Mouse (Mus musculus) right cerebral cortex, postnatal 36 days (tissue): Measurements from ENCODE around the gene Il21r.

Experiments
- DNase-seq, 2 experiments: peaks; one replicate each; pipeline ENCODE4 v3.0.0; 2022; ENCODE audit warnings: low spot score in 2 of 2, mixed read lengths in 1 of 2

Gene Il21r

GRCm38 (mm10) chr7:125603185-125603631 lies at the start of gene Il21r:
Gene Il21r, plus strand, starts transcription at chr7:125603429.
- DNase-seq, result peak; percentile 13 to 16

- no peak for DNase-seq
Observed at GRCm38 (mm10) chr7:125553653-125554428, 49.4 kb upstream of the Il21r start.

- DNase-seq, result no peak
Observed at GRCm38 (mm10) chr7:125554456-125555114, 48.6 kb upstream of the Il21r start.

GRCm38 (mm10) chr7:125555351-125555872 lies 47.8 kb upstream of the Il21r start:
- DNase-seq, result no peak

GRCm38 (mm10) chr7:125556096-125556495 lies 47.1 kb upstream of the Il21r start:
- DNase-seq, result no peak

GRCm38 (mm10) chr7:125556865-125557264 lies 46.4 kb upstream of the Il21r start:
- no peak for DNase-seq

- no peak for DNase-seq
Observed at GRCm38 (mm10) chr7:125558401-125558945, 44.8 kb upstream of the Il21r start.

- DNase-seq, result no peak
Observed at GRCm38 (mm10) chr7:125558997-125559396, 44.2 kb upstream of the Il21r start.

- DNase-seq, result no peak
Observed at GRCm38 (mm10) chr7:125559537-125559936, 43.7 kb upstream of the Il21r start.

- no peak for DNase-seq
Observed at GRCm38 (mm10) chr7:125560146-125560785, 43.0 kb upstream of the Il21r start.

- DNase-seq, result peak; percentile 37 to 38
Observed at GRCm38 (mm10) chr7:125561085-125561690, 42.0 kb upstream of the Il21r start.

GRCm38 (mm10) chr7:125562413-125562812 lies 40.8 kb upstream of the Il21r start:
- DNase-seq, result no peak

- DNase-seq, result no peak
Observed at GRCm38 (mm10) chr7:125563093-125563492, 40.1 kb upstream of the Il21r start.

- no peak for DNase-seq
Observed at GRCm38 (mm10) chr7:125564316-125565024, 38.8 kb upstream of the Il21r start.

- no peak for DNase-seq
Observed at GRCm38 (mm10) chr7:125565516-125566285, 37.5 kb upstream of the Il21r start.

- DNase-seq, result no peak
Observed at GRCm38 (mm10) chr7:125566420-125566819, 36.8 kb upstream of the Il21r start.

- no peak for DNase-seq
Observed at GRCm38 (mm10) chr7:125568888-125569287, 34.3 kb upstream of the Il21r start.

- no peak for DNase-seq
Observed at GRCm38 (mm10) chr7:125571891-125572290, 31.3 kb upstream of the Il21r start.

GRCm38 (mm10) chr7:125572737-125573136 lies 30.5 kb upstream of the Il21r start:
- no peak for DNase-seq

GRCm38 (mm10) chr7:125573849-125574248 lies 29.4 kb upstream of the Il21r start:
- no peak for DNase-seq
